Mouse (Mus musculus): ENCODE results near the gene Stambp. TPM values are rescaled to one million over a fixed set of nuclear protein-coding genes. Genes with fewer than 3 reads are reported as not detected.

Gene Stambp
- polyA plus RNA-seq, 1 experiment from 2014 or later, result 26.2 TPM

DNA sequence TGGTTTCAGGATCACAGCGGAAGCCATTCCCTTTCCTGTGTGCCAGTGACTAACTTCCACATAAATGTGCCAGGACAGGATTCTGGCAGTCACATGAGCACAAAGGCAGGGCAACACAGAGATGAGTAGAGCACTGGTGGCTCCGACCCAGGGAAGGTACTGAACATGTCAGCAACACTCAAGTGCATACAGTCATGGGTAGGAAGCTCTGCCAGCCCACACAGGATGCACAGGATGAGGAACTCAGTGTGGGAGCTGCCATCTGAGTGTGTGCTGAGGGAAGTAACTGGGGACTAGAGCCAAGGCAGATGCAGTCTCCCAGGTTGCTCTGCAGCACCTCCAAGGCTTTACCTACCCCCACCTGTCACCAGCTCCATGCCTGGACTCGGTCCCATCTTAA is 69.9 kb downstream of the Stambp start:
- Histone ChIP-seq H3K4me1 (ENCODE audit: control insufficient read depth, insufficient read depth, low read length) (peaks cover 9% of the 10 kb centered on the region; the same call in 1 of the 2 replicates), H3K36me3 (ENCODE audit: control insufficient read depth, insufficient read depth, low read length) (0 out of 2 replicates have a peak, but pooled peaks cover 4% of the 10 kb centered on the region), H3K27me3 (replicated peaks; ENCODE audit: control insufficient read depth, insufficient read depth, low read length) (no peaks in the 10 kb centered on the region), H3K4me2 (ENCODE audit: low read depth, low read length) (no peak overlapping the region), H3K9me3 (ENCODE audit: control insufficient read depth, low read length) (no peaks in the 10 kb centered on the region), H3K4me3 (ENCODE audit: low read depth, low read length) (no peak overlapping the region), H3K27ac (replicated peaks; ENCODE audit: low read depth, low read length) (no peak overlapping the region), H3K9ac (ENCODE audit: low read depth, low read length) (no peak overlapping the region)
- ATAC-seq (ENCODE audit: low read depth) (no peak), DNase-seq (ENCODE audit: low spot score) (no peak)
- 73% methylated on average over 3 of the region's 3 CpGs for WGBS

- Histone ChIP-seq H3K36me3 (ENCODE audit: control insufficient read depth, insufficient read depth, low read length) (0 out of 2 replicates have a peak, but pooled peaks cover 4% of the 10 kb centered on the region), H3K27me3 (replicated peaks; ENCODE audit: control insufficient read depth, insufficient read depth, low read length) (no peaks in the 10 kb centered on the region), H3K9me3 (ENCODE audit: control insufficient read depth, low read length) (no peaks in the 10 kb centered on the region), H3K4me2 (ENCODE audit: low read depth, low read length) (no peak overlapping the region), H3K4me1 (ENCODE audit: control insufficient read depth, insufficient read depth, low read length) (peaks cover 3% of the 10 kb centered on the region; the same call in 1 of the 2 replicates), H3K9ac (ENCODE audit: low read depth, low read length) (no peak overlapping the region), H3K4me3 (ENCODE audit: low read depth, low read length) (no peak overlapping the region), H3K27ac (replicated peaks; ENCODE audit: low read depth, low read length) (no peak overlapping the region)
- ATAC-seq (ENCODE audit: low read depth) (no peak), DNase-seq (ENCODE audit: low spot score) (no peak)
- 57% methylated on average over 9 of the region's 9 CpGs for WGBS
Measured at GRCm38 (mm10) chr6:83501524-83502310, 70.8 kb downstream of the Stambp start.

GRCm38 (mm10) chr6:83500462-83500861 is 72.1 kb downstream of the Stambp start:
- no peaks in the 10 kb centered on the region for H3K4me1 ChIP-seq (ENCODE audit: control insufficient read depth, insufficient read depth, low read length)
- no peak for ATAC-seq (ENCODE audit: low read depth)
- H3K27me3 ChIP-seq (replicated peaks; ENCODE audit: control insufficient read depth, insufficient read depth, low read length), result no peaks in the 10 kb centered on the region
- 51% methylated on average over 3 of the region's 3 CpGs for WGBS
- H3K4me2 ChIP-seq (ENCODE audit: low read depth, low read length), result no peak overlapping the region
- no peak overlapping the region for H3K27ac ChIP-seq (replicated peaks; ENCODE audit: low read depth, low read length)
- H3K9ac ChIP-seq (ENCODE audit: low read depth, low read length), result no peak overlapping the region
- H3K4me3 ChIP-seq (ENCODE audit: low read depth, low read length), result no peak overlapping the region
- DNase-seq (ENCODE audit: low spot score), result no peak
- H3K9me3 ChIP-seq (ENCODE audit: control insufficient read depth, low read length), result no peaks in the 10 kb centered on the region
- H3K36me3 ChIP-seq (ENCODE audit: control insufficient read depth, insufficient read depth, low read length), result 0 out of 2 replicates have a peak, but pooled peaks cover 9% of the 10 kb centered on the region

DNA sequence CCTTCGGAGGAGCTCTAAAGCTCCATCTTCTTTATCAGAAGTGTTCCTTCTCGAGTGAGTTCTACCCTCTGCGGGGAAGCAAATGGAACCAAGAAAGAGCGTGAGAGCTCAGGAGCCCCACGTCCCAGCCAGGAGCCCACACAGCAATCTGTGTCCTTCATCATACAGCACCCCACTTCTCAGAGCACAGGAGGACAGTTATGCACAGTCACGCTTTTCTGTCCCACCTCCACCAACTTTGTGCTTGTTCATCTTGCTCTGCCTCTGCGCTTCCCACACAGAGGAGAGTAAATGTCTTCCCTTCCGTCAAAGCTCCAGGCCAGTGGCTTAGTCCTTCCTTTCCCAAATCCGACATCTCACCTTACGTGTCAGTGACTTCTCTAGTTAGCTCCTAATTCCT is 73.5 kb downstream of the Stambp start:
- DNase-seq (ENCODE audit: low spot score) (no peak), ATAC-seq (ENCODE audit: low read depth) (no peak)
- Histone ChIP-seq H3K36me3 (ENCODE audit: control insufficient read depth, insufficient read depth, low read length) (peaks cover 15% of the 10 kb centered on the region; the same call in 1 of the 2 replicates), H3K27ac (replicated peaks; ENCODE audit: low read depth, low read length) (no peak overlapping the region), H3K9me3 (ENCODE audit: control insufficient read depth, low read length) (no peaks in the 10 kb centered on the region), H3K9ac (ENCODE audit: low read depth, low read length) (no peak overlapping the region), H3K4me2 (ENCODE audit: low read depth, low read length) (no peak overlapping the region), H3K4me1 (ENCODE audit: control insufficient read depth, insufficient read depth, low read length) (no peaks in the 10 kb centered on the region), H3K4me3 (ENCODE audit: low read depth, low read length) (no peak overlapping the region), H3K27me3 (replicated peaks; ENCODE audit: control insufficient read depth, insufficient read depth, low read length) (no peaks in the 10 kb centered on the region)
- 89% methylated on average over 10 of the region's 10 CpGs for WGBS

DNA sequence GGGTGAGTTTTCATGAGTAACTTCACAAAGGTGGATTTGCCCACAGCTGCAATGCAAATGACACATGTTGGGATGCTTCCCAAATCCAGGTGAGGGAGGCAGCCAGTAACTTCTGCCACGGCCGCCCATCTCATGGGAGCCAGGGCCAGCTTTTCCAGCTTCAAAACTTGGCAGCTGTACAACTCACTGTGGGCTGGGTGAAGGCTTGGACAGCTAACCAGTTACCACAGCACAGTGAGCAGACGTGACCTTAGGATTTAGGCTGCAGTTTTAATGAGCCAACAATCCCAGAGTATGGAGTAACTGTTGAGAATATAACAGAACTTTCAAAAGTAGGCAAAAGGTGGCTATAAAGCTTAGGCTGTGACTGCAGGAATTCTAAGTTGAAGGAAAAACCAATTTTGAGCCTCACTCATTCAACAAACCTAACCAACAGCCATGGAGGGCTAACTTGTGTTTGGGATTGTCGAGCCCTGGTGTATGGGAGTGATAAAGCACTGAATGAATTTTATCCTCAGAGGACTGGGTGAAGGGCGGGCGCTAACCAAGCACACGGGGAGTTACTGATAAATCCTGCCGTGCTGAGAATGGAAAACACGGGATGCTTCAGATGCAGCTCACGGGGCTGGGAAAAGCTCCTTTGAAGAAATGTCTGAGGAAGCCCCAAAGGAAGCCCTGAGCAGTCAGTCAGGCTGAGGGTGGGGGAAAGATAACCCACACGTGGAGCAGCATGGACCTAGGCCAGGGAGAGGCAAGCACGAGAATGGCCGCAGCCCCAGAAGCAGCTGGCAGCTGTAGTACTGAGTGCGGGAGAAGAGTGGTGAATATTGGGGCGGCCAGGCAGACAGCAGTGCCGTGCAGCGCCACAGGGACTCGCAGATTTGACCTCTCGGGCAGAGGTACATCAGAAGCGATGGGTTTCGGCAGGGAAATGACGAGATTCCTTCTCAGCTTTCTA is 75.5 kb downstream of the Stambp start:
- Histone ChIP-seq H3K27ac (replicated peaks; ENCODE audit: low read depth, low read length) (no peak overlapping the region; the same call in 1 of the 2 replicates), H3K4me3 (ENCODE audit: low read depth, low read length) (no peak overlapping the region), H3K9me3 (ENCODE audit: control insufficient read depth, low read length) (no peaks in the 10 kb centered on the region), H3K27me3 (replicated peaks; ENCODE audit: control insufficient read depth, insufficient read depth, low read length) (no peaks in the 10 kb centered on the region), H3K4me1 (ENCODE audit: control insufficient read depth, insufficient read depth, low read length) (no peaks in the 10 kb centered on the region), H3K36me3 (ENCODE audit: control insufficient read depth, insufficient read depth, low read length) (peaks cover 27% of the 10 kb centered on the region), H3K9ac (ENCODE audit: low read depth, low read length) (no peak overlapping the region), H3K4me2 (ENCODE audit: low read depth, low read length) (no peak overlapping the region)
- ATAC-seq (ENCODE audit: low read depth), result no peak
- WGBS, result 81% methylated on average over 22 of the region's 22 CpGs
- peak; percentile 32 for DNase-seq (ENCODE audit: low spot score)

GRCm38 (mm10) chr6:83496009-83496752 is 76.3 kb downstream of the Stambp start:
- Histone ChIP-seq H3K27me3 (replicated peaks; ENCODE audit: control insufficient read depth, insufficient read depth, low read length) (no peaks in the 10 kb centered on the region), H3K9me3 (ENCODE audit: control insufficient read depth, low read length) (no peaks in the 10 kb centered on the region), H3K4me3 (ENCODE audit: low read depth, low read length) (no peak overlapping the region), H3K9ac (ENCODE audit: low read depth, low read length) (no peak overlapping the region), H3K36me3 (ENCODE audit: control insufficient read depth, insufficient read depth, low read length) (peaks cover 27% of the 10 kb centered on the region), H3K27ac (replicated peaks; ENCODE audit: low read depth, low read length) (0 out of 2 replicates have a peak overlapping the region, but pooled peaks have one; percentile 15), H3K4me2 (ENCODE audit: low read depth, low read length) (no peak overlapping the region), H3K4me1 (ENCODE audit: control insufficient read depth, insufficient read depth, low read length) (no peaks in the 10 kb centered on the region)
- 77% methylated on average over 9 of the region's 9 CpGs for WGBS
- DNase-seq (ENCODE audit: low spot score) (peak; percentile 54), ATAC-seq (ENCODE audit: low read depth) (peak; percentile 41; the same call in 1 of the 2 replicates)

All from embryonic facial prominence, embryonic 14.5 days (tissue).